In genomic region chr17:50419966-50420365, GRCm38 (mm10) we compare ENCODE assay signal across 8 mouse cellular contexts.
A peak's percentile ranks its signal among the peaks of the same experiment; 100 is the strongest.
DNase-seq lines count a peak whose midpoint lies in the region; ATAC-seq lines count a peak whose summit lies in the region.

No protein-coding gene starts in this region.

- no peak overlapping the region for H3K4me3 ChIP-seq in neural tube, embryonic 11.5 days (ENCODE audit: low read depth, low read length)
- H3K4me3 ChIP-seq in midbrain, embryonic 14.5 days (replicated peaks; ENCODE audit: low read depth, low read length): no peak overlapping the region

- no peak overlapping the region for H3K4me2 ChIP-seq in neural tube, embryonic 11.5 days (ENCODE audit: low read depth)
- no peak overlapping the region for H3K4me2 ChIP-seq in midbrain, embryonic 14.5 days (ENCODE audit: low read length)

- 74% methylated on average over 9 of the region's 12 CpGs for WGBS in neural tube, embryonic 11.5 days
- 69% methylated on average over 10 of the region's 12 CpGs for WGBS in midbrain, embryonic 14.5 days

- no peaks in the 10 kb centered on the region for H3K9me3 ChIP-seq in neural tube, embryonic 11.5 days (ENCODE audit: control insufficient read depth, low read length)
- no peaks in the 10 kb centered on the region for H3K9me3 ChIP-seq in midbrain, embryonic 14.5 days (ENCODE audit: control insufficient read depth, low read length)

- peak; percentile 18 to 35 for DNase-seq in cerebellum, postnatal 14 days
- no peak for DNase-seq in cerebellum, adult 9-11 months
- DNase-seq in neural tube, embryonic 11.5 days (ENCODE audit: low spot score): no peak
- DNase-seq in neural tube, embryonic 10.5 days (ENCODE audit: extremely low spot score, low spot score): no peak
- DNase-seq in induced T-regulatory cell, adult 2 months (ENCODE audit: low read depth): peak; percentile 40
- peak; percentile 55 for DNase-seq in midbrain, embryonic 14.5 days
- no peak for DNase-seq in frontal cortex, postnatal 25 days (ENCODE audit: low spot score in 2 of 2)
- DNase-seq in urinary bladder, adult 18-20 months (ENCODE audit: low spot score in 2 of 2): no peak

- H3K4me1 ChIP-seq in neural tube, embryonic 11.5 days (ENCODE audit: control insufficient read depth, insufficient read depth, low read length): no peaks in the 10 kb centered on the region
- H3K4me1 ChIP-seq in midbrain, embryonic 14.5 days (ENCODE audit: control insufficient read depth, insufficient read depth, low read length): no peaks in the 10 kb centered on the region

- ATAC-seq in neural tube, embryonic 11.5 days (ENCODE audit: insufficient read depth, low FRiP score, low TSS enrichment): peak; percentile 88
- ATAC-seq in midbrain, embryonic 14.5 days (ENCODE audit: low FRiP score, low TSS enrichment): peak; percentile 79; the same call in 1 of the 2 replicates

- no peaks in the 10 kb centered on the region for H3K27me3 ChIP-seq in neural tube, embryonic 11.5 days (ENCODE audit: control insufficient read depth, insufficient read depth, low read length)
- no peaks in the 10 kb centered on the region for H3K27me3 ChIP-seq in midbrain, embryonic 14.5 days (ENCODE audit: control insufficient read depth, insufficient read depth, low read length)

- no peaks in the 10 kb centered on the region for H3K36me3 ChIP-seq in neural tube, embryonic 11.5 days (ENCODE audit: control insufficient read depth, insufficient read depth, low read length)
- H3K36me3 ChIP-seq in midbrain, embryonic 14.5 days (ENCODE audit: control insufficient read depth, insufficient read depth, low read length): no peaks in the 10 kb centered on the region

- H3K9ac ChIP-seq in neural tube, embryonic 11.5 days (ENCODE audit: low read length): no peak overlapping the region
- H3K9ac ChIP-seq in midbrain, embryonic 14.5 days (replicated peaks; ENCODE audit: low read length): no peak overlapping the region

- H3K27ac ChIP-seq in neural tube, embryonic 11.5 days (ENCODE audit: low read depth, low read length): no peak overlapping the region
- H3K27ac ChIP-seq in midbrain, embryonic 14.5 days (replicated peaks; ENCODE audit: low read depth, low read length): no peak overlapping the region

Comparison
In these comparisons a context has a peak if more than half of its experiments do, and no peak if none do; other contexts are left out.
1. DNase-seq: peak in cerebellum, postnatal 14 days (2 of 2), induced T-regulatory cell, adult 2 months (single experiment) and midbrain, embryonic 14.5 days (single experiment); none in cerebellum, adult 9-11 months (single experiment), neural tube, embryonic 11.5 days (single experiment), neural tube, embryonic 10.5 days (single experiment), frontal cortex, postnatal 25 days (0 of 2) and urinary bladder, adult 18-20 months (0 of 2).